Mouse (Mus musculus) forebrain, embryonic 13.5 days (tissue): ENCODE measurements around the gene Gfi1b. TPM values are rescaled to one million over a fixed set of nuclear protein-coding genes. Genes with fewer than 3 reads are reported as not detected.
A peak's percentile ranks its signal among the peaks of the same experiment; 100 is the strongest.

ENCODE experiments used
- ATAC-seq: fragments of 200-750 bp; cut with Nextera tagmentation; 2 replicates; pipeline ENCODE4 v1.8.0; 2017
- H3K27ac ChIP-seq: fragments of 300-500 bp; sonication (generic); 2 replicates; pipeline ENCODE4 v1.5.1; 2015; ENCODE audit warnings: inconsistent platforms, mild to moderate bottlenecking, moderate library complexity
- H3K27me3 ChIP-seq: fragments of 300-500 bp; sonication (generic); 2 replicates; pipeline ENCODE4 v1.6.1; 2015; ENCODE audit warnings: mild to moderate bottlenecking, inconsistent platforms
- H3K36me3 ChIP-seq: fragments of 300-500 bp; sonication (generic); 2 replicates; pipeline ENCODE4 v1.6.1; 2015; ENCODE audit warnings: mild to moderate bottlenecking, inconsistent platforms; ENCODE audit not compliant: poor library complexity, severe bottlenecking
- H3K4me1 ChIP-seq: fragments of 300-500 bp; sonication (generic); 2 replicates; pipeline ENCODE4 v1.6.1; 2015; ENCODE audit warnings: inconsistent platforms
- H3K4me2 ChIP-seq: fragments of 300-500 bp; sonication (generic); 2 replicates; pipeline ENCODE4 v1.6.1; 2015; ENCODE audit warnings: inconsistent platforms, mild to moderate bottlenecking, moderate library complexity
- H3K4me3 ChIP-seq: fragments of 300-500 bp; sonication (generic); 2 replicates; pipeline ENCODE4 v1.5.1; 2015; ENCODE audit warnings: mild to moderate bottlenecking, inconsistent platforms
- H3K9ac ChIP-seq: fragments of 300-500 bp; sonication (generic); 2 replicates; pipeline ENCODE4 v1.6.1; 2015; ENCODE audit warnings: mild to moderate bottlenecking, inconsistent platforms
- H3K9me3 ChIP-seq: fragments of 300-500 bp; sonication (generic); replicated peaks from 2 replicates; pipeline ENCODE4 v1.6.1; 2016; ENCODE audit warnings: inconsistent platforms
- WGBS: fragments of 180-500 bp; shearing (Covaris S2); methylation state at CpG from one replicate; pipeline ENCODE4 v1.1.7; 2015; 5-methylcytosine and 5-hydroxymethylcytosine counted together
- polyA plus RNA-seq: library from polyadenylated mRNA; unstranded; fragments of >200 nt; fragmentation: Nextera tagmentation; extraction: Ambion mirVana; gene quantifications from 2 replicates; pipeline ENCODE4 v1.2.1, GENCODE M21; 2015

Gfi1b gene
- 0.19 and 0.31 TPM in 2 replicates for polyA plus RNA-seq

DNA sequence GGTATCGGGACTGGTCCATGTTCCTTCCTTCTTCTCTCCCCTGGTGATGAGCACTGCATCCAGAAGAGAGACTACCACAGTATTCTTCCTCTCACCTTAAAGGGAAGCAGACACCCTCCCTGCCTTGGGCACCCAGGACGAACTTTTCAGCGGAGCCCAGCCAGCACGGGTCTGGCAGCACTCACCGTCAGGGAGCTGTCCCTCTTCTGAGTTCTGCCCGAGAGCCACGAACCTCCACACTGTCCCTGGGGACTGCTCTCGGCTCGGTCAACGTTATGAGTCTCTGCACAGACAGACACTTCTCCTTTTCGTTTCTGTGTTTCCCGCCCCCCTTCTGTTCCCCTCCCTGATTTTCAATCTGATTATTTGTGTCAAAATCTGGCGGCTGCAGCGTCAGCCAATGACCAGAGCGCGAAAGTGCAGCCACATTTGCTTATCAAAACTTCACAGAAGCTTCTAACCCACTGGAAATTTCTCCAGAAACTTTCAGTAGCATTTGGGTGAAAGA is at the start of gene Gfi1b:
TSS of gene Gfi1b (minus strand) at position 319 of the 508 bp plus-strand sequence.
- Histone ChIP-seq H3K27ac (no peak within 1 kb of the TSS), H3K9ac (no peak within 1 kb of the TSS), H3K4me1 (peaks cover 4% of the 10 kb centered on the region; the same call in 1 of the 2 replicates), H3K9me3 (no peaks in the 10 kb centered on the region), H3K36me3 (no peaks in the 10 kb centered on the region), H3K27me3 (peaks cover 27% of the 10 kb centered on the region), H3K4me2 (no peak within 1 kb of the TSS), H3K4me3 (no peak within 1 kb of the TSS)
- WGBS: 6% methylated on average over 16 of the region's 16 CpGs
- ATAC-seq: no peak

- H3K36me3 ChIP-seq: peaks cover 96% of the 10 kb centered on the region
- WGBS: 86% methylated on average over 2 of the region's 2 CpGs
- H3K4me2 ChIP-seq: no peak overlapping the region
- no peak overlapping the region for H3K4me3 ChIP-seq
- ATAC-seq: no peak
- no peaks in the 10 kb centered on the region for H3K27me3 ChIP-seq
- no peaks in the 10 kb centered on the region for H3K9me3 ChIP-seq
- H3K27ac ChIP-seq: no peak overlapping the region
- H3K9ac ChIP-seq: no peak overlapping the region
- H3K4me1 ChIP-seq: no peaks in the 10 kb centered on the region
Measured at GRCm38 (mm10) chr2:28671438-28671837, 49.7 kb upstream of the Gfi1b start.

- ATAC-seq: no peak
- 93% methylated on average over 3 of the region's 3 CpGs for WGBS
- H3K27me3 ChIP-seq: no peaks in the 10 kb centered on the region
- H3K4me2 ChIP-seq: no peak overlapping the region
- H3K27ac ChIP-seq: no peak overlapping the region
- H3K4me3 ChIP-seq: no peak overlapping the region
- no peaks in the 10 kb centered on the region for H3K9me3 ChIP-seq
- H3K9ac ChIP-seq: no peak overlapping the region
- H3K36me3 ChIP-seq: peaks cover 90% of the 10 kb centered on the region
- H3K4me1 ChIP-seq: no peaks in the 10 kb centered on the region
Measured at GRCm38 (mm10) chr2:28665818-28666217, 44.0 kb upstream of the Gfi1b start.

DNA sequence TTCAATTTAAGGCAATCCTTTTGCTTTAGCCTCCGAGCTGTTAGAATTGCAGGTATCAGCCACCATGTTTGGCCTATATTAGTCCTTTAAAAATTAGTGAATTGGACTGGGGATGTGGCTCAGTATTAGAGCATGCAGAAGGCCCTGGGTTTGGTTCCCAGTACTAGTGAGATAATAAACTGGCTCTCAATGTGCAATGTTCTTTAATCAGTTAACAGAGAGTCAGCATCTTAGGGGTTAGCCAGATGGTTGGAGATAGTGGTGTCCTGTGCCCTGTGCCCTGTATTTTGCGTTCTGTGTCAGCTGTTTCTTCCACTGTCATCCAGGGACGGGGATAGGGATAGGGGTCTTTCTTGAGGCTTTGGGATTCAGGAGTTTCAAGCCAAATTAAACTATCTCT is 41.1 kb upstream of the Gfi1b start:
- no peak for ATAC-seq
- Histone ChIP-seq H3K9ac (no peak overlapping the region), H3K9me3 (no peaks in the 10 kb centered on the region), H3K27ac (no peak overlapping the region), H3K4me2 (no peak overlapping the region), H3K36me3 (peaks cover 92% of the 10 kb centered on the region), H3K4me1 (no peaks in the 10 kb centered on the region), H3K4me3 (no peak overlapping the region), H3K27me3 (no peaks in the 10 kb centered on the region)
- WGBS: 93% methylated on average over 3 of the region's 3 CpGs

GRCm38 (mm10) chr2:28656216-28656615 is 34.4 kb upstream of the Gfi1b start:
- Histone ChIP-seq H3K4me2 (no peak overlapping the region), H3K27me3 (no peaks in the 10 kb centered on the region), H3K27ac (no peak overlapping the region), H3K4me3 (no peak overlapping the region), H3K36me3 (peaks cover 61% of the 10 kb centered on the region), H3K9ac (no peak overlapping the region), H3K9me3 (no peaks in the 10 kb centered on the region), H3K4me1 (no peaks in the 10 kb centered on the region)
- ATAC-seq: no peak
- WGBS: 76% methylated on average over 8 of the region's 8 CpGs

GRCm38 (mm10) chr2:28654295-28654694 is 32.5 kb upstream of the Gfi1b start:
- no peaks in the 10 kb centered on the region for H3K27me3 ChIP-seq
- no peaks in the 10 kb centered on the region for H3K9me3 ChIP-seq

GRCm38 (mm10) chr2:28653351-28653750 is 31.6 kb upstream of the Gfi1b start:
- Histone ChIP-seq H3K4me2 (no peak overlapping the region), H3K27me3 (no peaks in the 10 kb centered on the region), H3K9me3 (no peaks in the 10 kb centered on the region), H3K4me3 (no peak overlapping the region), H3K9ac (no peak overlapping the region), H3K36me3 (peaks cover 32% of the 10 kb centered on the region), H3K4me1 (no peaks in the 10 kb centered on the region), H3K27ac (no peak overlapping the region)
- 95% methylated on average over 7 of the region's 7 CpGs for WGBS
- no peak for ATAC-seq

More at GRCm38 (mm10) chr2:28654295-28654694, 32.5 kb upstream of the Gfi1b start:
- H3K4me2 ChIP-seq: no peak overlapping the region
- no peaks in the 10 kb centered on the region for H3K4me1 ChIP-seq
- no peak overlapping the region for H3K27ac ChIP-seq
- H3K9ac ChIP-seq: no peak overlapping the region
- H3K36me3 ChIP-seq: peaks cover 42% of the 10 kb centered on the region
- no peak overlapping the region for H3K4me3 ChIP-seq
- no peak for ATAC-seq
- 67% methylated on average over 2 of the region's 2 CpGs for WGBS

DNA sequence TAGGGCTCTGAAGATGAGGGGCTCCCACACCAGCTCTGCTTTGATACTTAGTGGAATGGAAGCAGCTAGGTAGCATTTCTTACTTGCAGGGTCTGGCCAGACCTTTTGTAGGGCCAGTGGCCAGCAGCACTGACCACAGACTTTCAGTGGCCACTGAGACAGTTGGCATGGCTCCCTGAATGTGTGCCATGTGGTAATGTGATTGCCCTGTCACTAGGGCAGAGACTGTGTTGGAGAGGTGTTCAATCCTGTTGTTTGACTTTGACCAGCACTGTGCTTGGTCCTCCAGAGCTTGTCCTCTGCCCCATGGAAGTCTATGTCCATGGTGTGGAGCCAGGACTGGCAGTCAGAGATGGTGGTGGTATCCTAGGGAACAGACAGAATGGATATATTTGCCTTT is 28.7 kb upstream of the Gfi1b start:
- no peak overlapping the region for H3K4me2 ChIP-seq
- no peak overlapping the region for H3K9ac ChIP-seq
- H3K9me3 ChIP-seq: no peaks in the 10 kb centered on the region
- peaks cover 14% of the 10 kb centered on the region for H3K36me3 ChIP-seq
- no peak for ATAC-seq
- no peak overlapping the region for H3K4me3 ChIP-seq
- H3K27me3 ChIP-seq: no peaks in the 10 kb centered on the region
- no peak overlapping the region for H3K27ac ChIP-seq
- H3K4me1 ChIP-seq: no peaks in the 10 kb centered on the region

- Histone ChIP-seq H3K4me1 (peaks cover 22% of the 10 kb centered on the region), H3K36me3 (no peaks in the 10 kb centered on the region), H3K9ac (no peak overlapping the region), H3K27ac (no peak overlapping the region), H3K4me2 (peak overlapping the region; percentile 80), H3K4me3 (peak overlapping the region; percentile 1; the same call in 1 of the 2 replicates), H3K27me3 (no peaks in the 10 kb centered on the region), H3K9me3 (no peaks in the 10 kb centered on the region)
- 82% methylated on average over 3 of the region's 3 CpGs for WGBS
- no peak for ATAC-seq
Measured at GRCm38 (mm10) chr2:28643081-28643480, 21.3 kb upstream of the Gfi1b start.

DNA sequence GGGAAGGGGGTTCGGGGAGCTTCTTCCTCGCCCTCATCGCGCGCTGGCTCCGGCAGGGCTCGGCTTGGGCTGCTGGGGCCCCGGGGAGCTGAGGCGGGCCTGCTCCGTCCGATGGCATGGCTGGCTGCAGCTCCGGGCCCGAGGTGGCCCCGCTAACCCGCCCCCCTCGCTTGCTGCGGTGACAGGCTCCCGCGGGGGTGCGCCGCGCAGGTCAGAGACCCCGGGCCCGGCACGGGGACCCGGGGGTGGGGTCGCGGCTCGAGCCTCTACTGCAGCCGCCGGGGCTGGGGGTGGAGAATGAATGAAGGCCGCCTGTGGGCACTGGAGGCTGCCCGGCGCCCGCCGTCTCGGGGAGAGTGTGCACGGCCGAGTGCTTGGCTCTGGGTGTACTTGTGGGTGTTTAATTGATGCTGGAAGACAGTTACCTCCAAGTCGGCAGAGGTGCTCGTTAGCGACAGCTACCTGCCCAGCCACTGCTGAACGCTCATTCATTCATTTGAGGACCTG is 19.7 kb upstream of the Gfi1b start:
- no peaks in the 10 kb centered on the region for H3K36me3 ChIP-seq
- peaks cover 22% of the 10 kb centered on the region for H3K4me1 ChIP-seq
- H3K9ac ChIP-seq: peak overlapping the region; percentile 87
- H3K27ac ChIP-seq: peak overlapping the region; percentile 93
- H3K27me3 ChIP-seq: no peaks in the 10 kb centered on the region
- H3K9me3 ChIP-seq: no peaks in the 10 kb centered on the region
- ATAC-seq: peak; percentile 70
- peak overlapping the region; percentile 80 for H3K4me2 ChIP-seq
- under 1% methylated on average over 43 of the region's 43 CpGs for WGBS
- H3K4me3 ChIP-seq: peak overlapping the region; percentile 88

- H3K9ac ChIP-seq: peak within 1 kb of the TSS; percentile 87
- ATAC-seq: peak; percentile 95
- WGBS: 2% methylated on average over 47 of the region's 47 CpGs
- no peaks in the 10 kb centered on the region for H3K9me3 ChIP-seq
- no peaks in the 10 kb centered on the region for H3K36me3 ChIP-seq
- H3K4me1 ChIP-seq: peaks cover 22% of the 10 kb centered on the region
- H3K4me2 ChIP-seq: peak within 1 kb of the TSS; percentile 80
- H3K27ac ChIP-seq: peak within 1 kb of the TSS; percentile 93
- H3K27me3 ChIP-seq: no peaks in the 10 kb centered on the region
- H3K4me3 ChIP-seq: peak within 1 kb of the TSS; percentile 88
Measured at GRCm38 (mm10) chr2:28640461-28641424, 19.0 kb upstream of the Gfi1b start, which contains the start of gene Tsc1. TSS of gene Tsc1 (plus strand) at chr2:28641228.

DNA sequence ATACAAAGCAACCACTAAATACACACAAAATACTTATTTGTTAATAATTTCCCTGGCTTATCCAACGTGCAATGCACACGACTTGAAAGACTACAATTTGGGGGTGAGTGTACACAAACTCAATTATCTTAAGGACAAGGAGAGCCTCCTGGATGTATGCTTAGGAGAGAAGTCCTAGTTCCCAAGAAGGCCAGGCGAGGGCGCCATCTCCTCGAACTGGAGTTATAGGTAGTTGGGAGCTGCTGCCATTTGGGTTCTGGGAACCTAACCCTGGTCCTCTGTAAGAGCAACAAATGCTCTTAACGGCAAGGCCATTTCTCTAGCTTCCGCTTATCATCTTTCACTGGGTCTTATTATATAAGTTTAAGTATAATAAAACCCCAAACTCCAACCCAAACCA is 18.0 kb upstream of the Gfi1b start:
- Histone ChIP-seq H3K27ac (no peak overlapping the region), H3K4me1 (peaks cover 22% of the 10 kb centered on the region), H3K27me3 (no peaks in the 10 kb centered on the region), H3K9ac (no peak overlapping the region), H3K36me3 (no peaks in the 10 kb centered on the region), H3K4me3 (no peak overlapping the region), H3K4me2 (no peak overlapping the region), H3K9me3 (no peaks in the 10 kb centered on the region)
- 47% methylated on average over 7 of the region's 7 CpGs for WGBS
- ATAC-seq: no peak
